Mouse (Mus musculus): ENCODE measurements at regions not wholly inside any gene's neighbourhood (a gene's known extent, or its start where the extent isn't known, plus 50 kb on each side); places are given as distances from the start of the nearest gene placed in this dataset.

DNA sequence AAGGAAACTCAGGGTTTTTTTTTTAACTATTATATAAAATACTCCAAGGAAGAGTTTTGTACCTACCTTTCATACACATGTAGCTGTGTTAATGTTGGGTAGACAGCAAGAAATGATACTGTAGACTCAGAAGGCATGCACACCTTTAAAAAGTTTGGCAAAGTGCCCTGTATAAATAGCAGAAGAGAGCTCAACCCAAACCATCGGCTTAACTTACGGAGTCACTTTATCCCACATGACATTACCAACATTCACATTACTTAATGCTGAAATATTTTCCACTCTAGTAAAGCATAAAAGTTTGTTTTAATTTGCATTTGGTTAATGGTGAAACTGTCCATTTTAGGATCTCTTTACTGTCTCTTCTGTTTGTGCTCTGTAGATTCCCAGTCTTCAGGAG is 205.7 kb upstream of the Gas1 start:
- DNase-seq (no peak), ATAC-seq (ENCODE audit: insufficient read depth) (no peak)
- Histone ChIP-seq H3K4me2 (no peak overlapping the region), H3K27me3 (ENCODE audit: insufficient read depth, low read length) (no peaks in the 10 kb centered on the region), H3K4me3 (ENCODE audit: low read depth, low read length) (no peak overlapping the region), H3K9ac (no peak overlapping the region), H3K36me3 (ENCODE audit: insufficient read depth) (no peaks in the 10 kb centered on the region), H3K4me1 (ENCODE audit: insufficient read depth) (no peaks in the 10 kb centered on the region), H3K9me3 (ENCODE audit: low read depth, low read length) (no peaks in the 10 kb centered on the region), H3K27ac (ENCODE audit: low read depth) (no peak overlapping the region)
- WGBS: 58% methylated on average over 2 of the region's 2 CpGs
- no peak for TF ChIP-seq CTCF (IDR thresholded peaks at IDR 0.05; ENCODE audit: low read depth)

DNA sequence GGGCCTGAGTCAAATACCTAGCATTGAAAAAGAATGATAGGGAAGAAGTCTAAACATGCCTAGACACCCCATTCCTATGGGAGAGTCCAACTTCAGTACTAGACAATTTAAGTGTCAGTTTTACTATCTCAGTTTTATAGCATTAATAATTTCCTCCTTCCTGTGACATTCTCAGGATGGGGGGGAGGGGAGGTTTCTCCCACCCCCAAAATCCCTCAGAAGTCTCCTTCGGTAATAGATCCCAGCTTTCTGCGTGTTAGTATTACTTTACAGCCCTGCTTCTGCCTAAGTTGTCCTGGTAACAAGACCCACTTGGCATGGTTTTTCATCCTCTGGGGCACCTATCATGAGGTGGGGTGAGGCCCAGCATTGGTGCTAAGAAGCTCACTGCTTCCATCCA is 202.9 kb upstream of the Dapk1 start:
- ATAC-seq (ENCODE audit: insufficient read depth): no peak

GRCm38 (mm10) chr13:60400764-60401487 is 200.8 kb upstream of the Dapk1 start:
- no peak for TF ChIP-seq CTCF (IDR thresholded peaks at IDR 0.05; ENCODE audit: low read depth)
- H3K27me3 ChIP-seq (ENCODE audit: insufficient read depth, low read length): no peaks in the 10 kb centered on the region
- no peak for DNase-seq
- H3K9me3 ChIP-seq (ENCODE audit: low read depth, low read length): no peaks in the 10 kb centered on the region
- H3K27ac ChIP-seq (ENCODE audit: low read depth): no peak overlapping the region
- no peak for ATAC-seq (ENCODE audit: insufficient read depth)
- no peak overlapping the region for H3K4me3 ChIP-seq (ENCODE audit: low read depth, low read length)
- WGBS: 70% methylated on average over 3 of the region's 3 CpGs
- H3K9ac ChIP-seq: no peak overlapping the region
- H3K36me3 ChIP-seq (ENCODE audit: insufficient read depth): no peaks in the 10 kb centered on the region
- no peak overlapping the region for H3K4me2 ChIP-seq
- no peaks in the 10 kb centered on the region for H3K4me1 ChIP-seq (ENCODE audit: insufficient read depth)

More for the DNA sequence above, 202.9 kb upstream of the Dapk1 start:
- DNase-seq: no peak
- Histone ChIP-seq H3K27ac (ENCODE audit: low read depth) (no peak overlapping the region), H3K4me3 (ENCODE audit: low read depth, low read length) (no peak overlapping the region), H3K4me2 (no peak overlapping the region), H3K4me1 (ENCODE audit: insufficient read depth) (no peaks in the 10 kb centered on the region), H3K36me3 (ENCODE audit: insufficient read depth) (no peaks in the 10 kb centered on the region), H3K9ac (no peak overlapping the region), H3K27me3 (ENCODE audit: insufficient read depth, low read length) (no peaks in the 10 kb centered on the region), H3K9me3 (ENCODE audit: low read depth, low read length) (no peaks in the 10 kb centered on the region)
- TF ChIP-seq CTCF (IDR thresholded peaks at IDR 0.05; ENCODE audit: low read depth): no peak
- 82% methylated on average over 2 of the region's 2 CpGs for WGBS

DNA sequence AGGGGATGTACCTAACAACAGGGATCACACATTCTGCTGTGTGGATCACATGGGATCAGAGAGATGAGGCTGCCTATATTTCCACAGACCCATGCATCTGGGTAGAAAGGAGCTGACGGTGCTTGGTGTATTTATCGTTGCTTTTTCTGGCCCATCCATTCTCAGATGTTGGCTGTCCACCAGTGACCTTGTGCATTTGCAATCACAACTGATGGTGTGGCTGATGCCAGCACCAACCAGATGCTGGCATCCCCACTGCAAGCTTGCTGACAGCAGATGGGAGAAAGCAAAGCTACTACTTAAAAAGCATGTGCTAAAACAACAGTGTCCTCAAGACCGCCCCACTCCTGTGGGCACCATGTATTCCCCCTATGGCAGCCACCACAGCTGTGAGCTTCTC is 198.3 kb upstream of the Dapk1 start:
- no peak for DNase-seq
- H3K36me3 ChIP-seq (ENCODE audit: insufficient read depth): no peaks in the 10 kb centered on the region
- H3K4me3 ChIP-seq (ENCODE audit: low read depth, low read length): no peak overlapping the region
- no peaks in the 10 kb centered on the region for H3K4me1 ChIP-seq (ENCODE audit: insufficient read depth)
- H3K27ac ChIP-seq (ENCODE audit: low read depth): no peak overlapping the region
- H3K27me3 ChIP-seq (ENCODE audit: insufficient read depth, low read length): no peaks in the 10 kb centered on the region
- H3K9ac ChIP-seq: no peak overlapping the region
- no peaks in the 10 kb centered on the region for H3K9me3 ChIP-seq (ENCODE audit: low read depth, low read length)
- H3K4me2 ChIP-seq: no peak overlapping the region
- no peak for ATAC-seq (ENCODE audit: insufficient read depth)
- WGBS: 88% methylated on average over 3 of the region's 3 CpGs
- no peak for TF ChIP-seq CTCF (IDR thresholded peaks at IDR 0.05; ENCODE audit: low read depth)

- no peak overlapping the region for H3K27ac ChIP-seq (ENCODE audit: low read depth)
- H3K4me1 ChIP-seq (ENCODE audit: insufficient read depth): no peaks in the 10 kb centered on the region
- no peaks in the 10 kb centered on the region for H3K27me3 ChIP-seq (ENCODE audit: insufficient read depth, low read length)
- no peak overlapping the region for H3K4me2 ChIP-seq
- H3K9me3 ChIP-seq (ENCODE audit: low read depth, low read length): no peaks in the 10 kb centered on the region
- ATAC-seq (ENCODE audit: insufficient read depth) (no peak), DNase-seq (no peak)
- TF ChIP-seq CTCF (IDR thresholded peaks at IDR 0.05; ENCODE audit: low read depth): no peak
- H3K9ac ChIP-seq: no peak overlapping the region
- H3K36me3 ChIP-seq (ENCODE audit: insufficient read depth): no peaks in the 10 kb centered on the region
- 77% methylated on average over 4 of the region's 4 CpGs for WGBS
- H3K4me3 ChIP-seq (ENCODE audit: low read depth, low read length): no peak overlapping the region
These were observed 194.4 kb upstream of the Dapk1 start for GRCm38 (mm10) chr13:60407344-60407743.

DNA sequence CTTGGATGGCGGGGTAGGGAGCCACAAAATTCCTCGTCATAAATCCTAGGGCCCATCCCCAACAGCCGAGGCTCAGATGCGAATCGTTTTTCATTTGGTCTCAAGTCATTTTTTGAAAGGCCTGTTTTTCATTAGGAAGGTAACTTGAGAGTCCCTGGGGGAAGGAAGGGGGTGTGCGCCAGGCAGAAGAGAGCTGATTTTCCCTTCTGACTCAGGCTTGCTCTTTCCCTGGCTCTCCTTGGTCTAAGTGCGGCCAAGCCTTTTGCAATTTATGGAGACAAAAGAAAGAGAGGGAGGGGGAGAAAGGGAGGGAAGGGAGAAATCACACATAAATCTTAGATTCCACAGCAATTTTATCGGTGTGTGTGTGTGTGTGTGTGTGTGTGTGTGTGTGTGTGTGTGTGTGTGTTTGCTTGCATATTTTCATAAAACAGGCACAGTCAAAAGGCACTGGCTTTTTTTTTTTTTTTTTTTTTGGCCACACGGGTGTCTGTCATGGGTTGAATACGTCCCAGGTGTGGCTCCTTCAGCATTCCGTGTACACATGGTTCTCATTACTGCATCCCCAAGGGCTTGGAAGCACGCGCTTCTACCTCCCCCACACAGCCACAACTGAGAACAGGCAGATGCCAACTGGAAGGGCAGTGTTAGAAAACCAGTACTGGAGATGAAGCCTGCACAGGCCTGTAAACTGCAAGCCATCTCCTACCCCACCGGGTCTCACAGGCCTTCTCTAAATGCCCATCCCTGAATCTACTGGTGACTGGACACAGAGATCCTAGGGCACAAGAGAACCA is 191.8 kb upstream of the Dapk1 start:
- no peak overlapping the region for H3K4me3 ChIP-seq (ENCODE audit: low read depth, low read length)
- TF ChIP-seq CTCF (IDR thresholded peaks at IDR 0.05; ENCODE audit: low read depth): no peak
- H3K36me3 ChIP-seq (ENCODE audit: insufficient read depth): no peaks in the 10 kb centered on the region
- H3K27me3 ChIP-seq (ENCODE audit: insufficient read depth, low read length): no peaks in the 10 kb centered on the region
- H3K9ac ChIP-seq: no peak overlapping the region
- peak overlapping the region; percentile 16; the same call in 1 of the 2 replicates for H3K27ac ChIP-seq (ENCODE audit: low read depth)
- DNase-seq: peak; percentile 14
- no peak overlapping the region for H3K4me2 ChIP-seq
- H3K9me3 ChIP-seq (ENCODE audit: low read depth, low read length): no peaks in the 10 kb centered on the region
- H3K4me1 ChIP-seq (ENCODE audit: insufficient read depth): no peaks in the 10 kb centered on the region
- 66% methylated on average over 14 of the region's 14 CpGs for WGBS
- no peak for ATAC-seq (ENCODE audit: insufficient read depth)

DNA sequence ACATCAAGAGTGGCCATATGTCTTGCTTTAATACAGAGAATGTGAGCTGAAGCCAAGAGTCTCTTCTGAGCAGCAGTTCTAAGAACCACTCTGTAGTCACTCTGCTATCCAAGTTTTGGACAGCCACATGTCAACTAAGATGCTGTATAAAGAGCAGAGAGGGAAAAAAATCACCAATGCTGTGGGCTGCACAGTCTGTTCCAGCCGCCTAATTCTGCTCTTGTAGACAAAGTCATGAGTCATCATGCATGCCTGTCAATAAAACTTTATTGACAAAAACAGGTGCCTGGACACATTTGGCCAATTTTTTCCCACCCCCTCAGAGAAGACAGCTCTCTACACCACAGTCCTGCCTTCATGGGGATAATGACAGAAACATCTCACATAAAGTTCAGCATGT is 185.7 kb upstream of the Dapk1 start:
- no peaks in the 10 kb centered on the region for H3K9me3 ChIP-seq (ENCODE audit: low read depth, low read length)
- no peak overlapping the region for H3K4me2 ChIP-seq
- no peaks in the 10 kb centered on the region for H3K27me3 ChIP-seq (ENCODE audit: insufficient read depth, low read length)
- H3K27ac ChIP-seq (ENCODE audit: low read depth): no peak overlapping the region
- WGBS: 71% methylated on average over 1 of the region's 1 CpGs
- TF ChIP-seq CTCF (IDR thresholded peaks at IDR 0.05; ENCODE audit: low read depth): no peak
- no peak overlapping the region for H3K9ac ChIP-seq
- no peak overlapping the region for H3K4me3 ChIP-seq (ENCODE audit: low read depth, low read length)
- no peaks in the 10 kb centered on the region for H3K4me1 ChIP-seq (ENCODE audit: insufficient read depth)
- DNase-seq (no peak), ATAC-seq (ENCODE audit: insufficient read depth) (no peak)
- no peaks in the 10 kb centered on the region for H3K36me3 ChIP-seq (ENCODE audit: insufficient read depth)

All from lung, embryonic 14.5 days (tissue).